Mouse (Mus musculus) adrenal gland, postnatal 4 days (tissue): ENCODE measurements around the gene Dlgap4. TPM values are rescaled to one million over a fixed set of nuclear protein-coding genes. Genes with fewer than 3 reads are reported as not detected.
A peak's percentile ranks its signal among the peaks of the same experiment; 100 is the strongest.
"Not testable (repeated sequence)": the region's sequence is repeated elsewhere in the genome, so short reads cannot be mapped to it uniquely, and the experiment has no call there.

Experiments used
- DNase-seq, 2 experiments: peaks; one replicate each; pipeline ENCODE4 v3.0.0; 2021 to 2022; ENCODE audit warnings: low spot score in 2 of 2, mixed read lengths in 2 of 2
- total RNA-seq, 2 experiments: library from RNA; stranded (reverse); gene quantifications; 2 replicates each; pipeline ENCODE4 v1.2.3; 2021

Dlgap4 gene
- total RNA-seq, 2 experiments from 2014 or later, result 52.4 to 53.9 TPM

- no peak for DNase-seq
Observed at GRCm38 (mm10) chr2:156798516-156798915, 185.0 kb downstream of the Dlgap4 start.

DNA sequence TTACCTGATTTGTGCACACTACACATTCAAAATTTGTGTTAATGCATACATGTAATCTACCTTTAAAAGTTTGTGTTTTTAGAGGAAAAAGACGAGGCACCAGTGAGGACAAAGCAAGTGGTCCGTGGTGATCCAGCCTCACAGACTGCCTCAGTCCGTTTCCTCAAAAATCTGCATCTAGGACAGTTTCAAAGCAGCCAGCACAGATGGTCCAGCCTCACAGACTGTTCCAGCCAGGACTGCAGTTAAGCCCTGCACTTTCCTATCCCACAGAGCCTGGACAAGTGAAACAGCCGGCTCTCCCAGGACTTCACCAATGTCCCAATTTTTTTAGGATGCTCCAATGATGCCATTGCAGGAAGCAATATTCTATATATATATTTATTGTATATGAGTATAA is 187.5 kb downstream of the Dlgap4 start:
- DNase-seq, result no peak

DNA sequence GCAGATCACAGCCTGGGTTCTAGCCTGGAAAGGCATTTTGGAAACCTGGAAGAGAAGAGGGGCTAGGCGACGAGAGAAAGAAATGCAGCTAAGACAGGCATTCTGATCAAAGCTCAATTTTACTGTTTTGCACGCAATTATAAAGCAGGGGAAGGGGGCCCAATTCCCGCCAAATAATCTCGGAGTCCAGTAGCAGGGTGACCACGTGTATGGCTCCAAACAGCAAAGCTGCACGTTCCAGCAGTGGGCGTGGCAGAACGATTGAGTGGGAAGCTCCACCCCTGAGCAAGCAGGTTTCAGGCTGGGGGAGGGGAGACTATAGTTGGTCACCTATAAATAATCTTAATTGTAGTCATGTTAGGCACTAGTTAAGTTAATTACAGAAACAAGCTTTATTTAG is 188.6 kb downstream of the Dlgap4 start:
- not testable (repeated sequence) for DNase-seq

DNA sequence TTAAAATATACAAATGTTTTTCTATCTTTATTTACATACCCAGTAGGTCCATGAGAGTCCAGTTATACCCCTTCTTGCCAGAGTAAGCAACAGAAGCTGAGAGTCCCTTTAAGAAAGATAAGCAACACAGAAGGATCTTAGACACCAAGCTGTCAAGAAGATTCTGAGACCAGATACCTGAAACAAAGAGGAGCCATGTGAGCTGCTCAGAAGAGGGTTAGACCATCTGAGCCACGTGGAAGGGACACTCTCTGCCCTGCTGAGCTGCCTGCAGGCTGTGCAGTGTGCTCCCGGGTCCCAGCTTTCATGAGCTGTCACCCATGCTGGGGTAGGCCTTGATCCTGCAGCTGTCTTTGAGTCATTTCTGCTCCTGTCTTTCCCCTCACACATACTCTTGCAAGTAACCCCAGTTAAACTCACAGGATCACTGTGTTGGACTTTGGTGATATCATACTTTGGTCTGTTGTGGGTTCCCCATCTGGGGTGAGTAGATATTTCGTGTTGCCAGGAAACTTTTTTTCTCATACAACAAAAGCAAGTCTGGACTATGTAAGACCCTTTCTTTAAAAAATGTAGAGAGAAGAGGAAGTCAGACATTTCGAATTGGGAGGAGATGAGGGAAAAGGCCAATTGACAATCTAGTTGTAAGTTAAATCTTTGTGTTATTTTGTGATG is 190.3 kb downstream of the Dlgap4 start:
- no peak for DNase-seq

GRCm38 (mm10) chr2:156804589-156804988 is 191.1 kb downstream of the Dlgap4 start:
- DNase-seq, result no peak

DNA sequence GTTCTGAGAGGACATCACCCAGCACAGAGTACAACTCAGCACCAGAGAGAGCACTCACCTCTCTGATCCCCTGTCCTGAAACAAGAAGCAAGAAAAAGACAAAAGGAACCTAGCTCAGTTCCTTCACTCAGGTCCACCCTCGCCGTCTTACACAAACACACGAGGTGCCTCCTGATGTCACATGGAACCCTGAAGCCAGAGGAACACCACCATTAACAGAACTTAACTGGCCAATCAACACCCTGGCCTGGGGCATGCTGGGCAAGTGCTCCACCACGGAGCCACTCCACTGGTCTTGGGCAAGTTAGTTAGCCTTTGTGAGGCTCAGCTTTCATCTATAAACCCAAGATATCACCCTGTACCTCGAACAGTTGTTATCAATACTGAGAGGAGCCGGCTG is 193.4 kb downstream of the Dlgap4 start:
- no peak for DNase-seq

DNA sequence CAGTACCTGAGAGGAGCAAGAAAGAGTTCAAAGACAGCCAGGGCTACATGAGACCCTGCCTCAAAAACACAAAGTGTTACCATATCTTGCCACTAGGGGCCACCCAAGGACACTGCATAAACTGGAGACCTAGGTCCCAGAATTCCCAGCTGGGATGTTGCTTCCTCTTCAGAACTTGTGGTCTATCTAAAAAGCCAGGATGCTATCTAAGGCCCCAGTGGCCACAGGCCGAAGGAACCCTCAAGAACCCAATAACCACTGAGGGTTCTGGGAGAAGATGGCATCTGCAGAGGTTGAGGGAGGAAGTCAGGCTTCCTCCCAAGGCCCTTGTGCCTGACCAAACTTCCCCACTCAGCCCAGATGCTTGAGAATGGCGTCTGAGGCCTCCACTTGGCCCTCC is 196.1 kb downstream of the Dlgap4 start:
- peak in 1 of 2 experiments; percentile 26 for DNase-seq

- no peak for DNase-seq
Observed at GRCm38 (mm10) chr2:156810716-156811115, 197.2 kb downstream of the Dlgap4 start.

GRCm38 (mm10) chr2:156811556-156811955 is 198.1 kb downstream of the Dlgap4 start:
- no peak for DNase-seq

Other genes with a start within 250 kb of the Dlgap4 start
- gene Epb41l1, start 192.8 kb upstream of the Dlgap4 start, total RNA-seq, result 10 to 100 TPM; 54.3 to 56.1 TPM
- 10 to 100 TPM; 34.2 to 35.8 TPM for gene Aar2, start 66.1 kb upstream of the Dlgap4 start, total RNA-seq
- 10 to 100 TPM; 82.3 to 84.4 TPM for gene Myl9, start 161.7 kb downstream of the Dlgap4 start, total RNA-seq
- 10 to 100 TPM; 23.0 to 25.1 TPM for gene Tgif2, start 226.3 kb downstream of the Dlgap4 start, total RNA-seq
- 1 to 10 TPM; 4.3 to 5.2 TPM for gene 4930518I15Rik, start 244.2 kb downstream of the Dlgap4 start, total RNA-seq
- gene Rab5if, start 249.4 kb downstream of the Dlgap4 start, total RNA-seq, result 100 to 1,000 TPM; 190 to 203 TPM